Mouse (Mus musculus) bone marrow, adult 2 months (tissue): ENCODE data around the gene Fam169b.

Experiments used
- CTCF ChIP-seq: fragments of 200-500 bp; IDR thresholded peaks from 2 replicates; pipeline ENCODE4 v1.5.1; 2011; ENCODE audit warnings: low read length, control low read depth; ENCODE audit not compliant: control insufficient read depth, insufficient read depth
- POLR2A ChIP-seq: fragments of 200-500 bp; IDR thresholded peaks from 2 replicates; pipeline ENCODE4 v1.6.1; 2011; ENCODE audit warnings: low read depth, mild to moderate bottlenecking, control low read depth, low read length, borderline replicate concordance; ENCODE audit not compliant: control insufficient read depth

GRCm38 (mm10) chr7:68355325-68356076 lies 81.9 kb downstream of the Fam169b start:
- TF ChIP-seq POLR2A, result no peak
- no peak for TF ChIP-seq CTCF
